In the genomic region with DNA sequence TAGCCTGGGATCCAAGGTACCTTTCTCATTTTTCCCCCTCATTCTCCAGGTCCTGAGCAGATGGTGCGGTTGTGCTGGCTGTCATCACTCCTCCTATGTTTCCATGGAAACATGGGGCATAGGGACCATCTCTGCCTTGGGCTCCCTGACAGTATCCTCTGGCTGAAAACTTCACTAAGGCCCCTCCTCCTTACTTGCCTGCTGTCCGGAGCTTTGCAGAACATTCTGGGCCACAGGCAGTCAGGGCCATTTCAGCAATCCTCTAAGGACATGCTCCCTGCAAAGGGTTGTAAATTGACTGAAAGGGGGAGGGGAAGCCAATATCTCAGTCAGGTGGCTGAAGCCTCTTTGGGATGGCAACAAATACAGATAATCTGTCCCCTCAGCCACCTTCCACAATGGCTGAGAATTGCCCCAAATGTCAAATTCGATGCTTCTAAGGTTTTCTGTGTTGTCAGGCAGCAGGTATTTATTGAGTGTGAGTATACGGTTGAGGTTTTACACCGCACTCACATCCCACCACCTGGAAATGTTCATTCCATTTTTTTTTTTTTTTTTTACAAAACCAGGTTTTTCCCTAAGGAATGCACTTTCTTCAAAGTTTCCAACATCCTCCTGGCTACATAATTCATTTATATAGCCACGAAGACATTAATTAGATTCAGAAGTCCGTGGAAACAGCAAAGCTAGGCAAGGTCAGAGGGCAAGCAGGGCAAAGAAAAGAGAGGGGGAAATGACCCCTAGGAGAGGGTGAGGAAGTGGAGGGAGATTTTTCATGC, we compare ENCODE assay signal across 11 mouse cellular contexts. TPM values are rescaled to one million over a fixed set of nuclear protein-coding genes. Genes with fewer than 3 reads are reported as not detected.
DNase-seq lines count a peak whose midpoint lies in the region.
"Had no signal": no experiment of that assay in that cellular context is flagged by ENCODE, and none has a peak within 500 bp of the region (broad histone marks: within the 10 kb centered on the region; RNA-seq: fewer than 3 reads in every experiment).

No protein-coding gene starts in this region.

- peaks cover 67% of the 10 kb centered on the region for H3K4me1 ChIP-seq in embryonic facial prominence, embryonic 10.5 days

- H3K27ac ChIP-seq in embryonic facial prominence, embryonic 10.5 days (replicated peaks): 0 out of 2 replicates have a peak overlapping the region, but pooled peaks have one; percentile 4

- no peaks in the 10 kb centered on the region for H3K9me3 ChIP-seq in embryonic facial prominence, embryonic 10.5 days

- no peaks in the 10 kb centered on the region for H3K36me3 ChIP-seq in embryonic facial prominence, embryonic 10.5 days (replicated peaks)

- DNase-seq in heart, adult 11 months: peak; percentile 55
- DNase-seq in heart, postnatal 10 days: no peak
- peak; percentile 28 for DNase-seq in ES-CJ7 (ENCODE audit: low read depth, low spot score)
- DNase-seq in embryonic facial prominence, embryonic 10.5 days (ENCODE audit: low spot score): peak; percentile 24
- DNase-seq in hindlimb bud, embryonic 11.5 days (ENCODE audit: extremely low spot score, low read depth, low spot score): peak; percentile 89
- DNase-seq in kidney, adult 11 months: no peak
- no peak for DNase-seq in heart, postnatal 4 days
- no peak for DNase-seq in kidney, adult 9 months
- DNase-seq: cerebellum, adult 8-10 months; kidney, adult 18-20 months; lung, postnatal 4 days had no signal

- intact Hi-C loops in heart, postnatal 10 days (cut with DNase I): no loop called here

- 21% methylated on average over 7 of the region's 7 CpGs for WGBS in embryonic facial prominence, embryonic 10.5 days

- H3K27me3 ChIP-seq in embryonic facial prominence, embryonic 10.5 days (replicated peaks; ENCODE audit: low read depth, poor library complexity, severe bottlenecking): peaks cover 31% of the 10 kb centered on the region

- no peak overlapping the region for H3K4me3 ChIP-seq in embryonic facial prominence, embryonic 10.5 days

RNA-seq across cellular contexts. Expression of gene Aff3, which starts 33.1 kb away (rescaled TPM):
- total RNA-seq in heart, postnatal 10 days (2021): 1 to 10 TPM; 5.2 to 6.9 TPM
- polyA plus RNA-seq in embryonic facial prominence, embryonic 10.5 days (2016; fragmentation: Nextera tagmentation; extraction: Ambion mirVana): 8.7 and 9.7 TPM in 2 replicates
- 1 to 10 TPM; 7.9 to 8.0 TPM for total RNA-seq in heart, postnatal 4 days (2021)

Comparison
In these comparisons a context has a peak if more than half of its experiments do, and no peak if none do; other contexts are left out.
1. DNase-seq: peak in heart, adult 11 months (single experiment), ES-CJ7 (single experiment), embryonic facial prominence, embryonic 10.5 days (single experiment) and hindlimb bud, embryonic 11.5 days (single experiment); none in heart, postnatal 10 days (0 of 2), kidney, adult 11 months (single experiment), heart, postnatal 4 days (single experiment) and kidney, adult 9 months (single experiment).